Mouse (Mus musculus): ENCODE data around the gene Ctf2. TPM values are rescaled to one million over a fixed set of nuclear protein-coding genes. Genes with fewer than 3 reads are reported as not detected.

Ctf2 gene
- not detected in 2 replicates for polyA plus RNA-seq (2012; ENCODE audit: low replicate concordance)

GRCm38 (mm10) chr7:127732066-127732465, at the start of gene Ctf2:
Gene Ctf2, minus strand, starts transcription at chr7:127732166.

DNA sequence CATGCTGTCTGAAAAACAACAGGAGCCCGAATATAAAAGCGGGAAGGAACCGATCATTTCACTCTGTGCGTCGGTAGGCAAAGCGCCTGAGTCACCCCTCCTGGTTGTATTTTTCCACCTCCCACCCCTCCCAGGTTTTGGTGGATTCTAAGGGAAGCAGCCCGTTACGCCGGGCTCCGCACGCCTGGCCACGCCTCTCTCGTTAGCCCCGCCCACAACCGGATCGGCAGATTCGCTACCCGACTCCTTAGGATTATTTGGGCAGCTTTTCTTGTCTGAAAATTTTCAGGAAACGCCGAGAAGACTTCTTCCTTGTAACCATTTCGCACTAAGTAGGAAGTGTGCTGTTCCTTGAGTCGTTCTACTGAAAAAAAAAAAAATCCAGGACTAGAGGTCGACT, 44.5 kb upstream of the Ctf2 start, which contains the start of gene Setd1a:
Setd1a (plus strand) TSS at position 245 of the 400 bp plus-strand sequence.

GRCm38 (mm10) chr7:127769651-127770038, 37.7 kb upstream of the Ctf2 start, which contains the start of gene Orai3:
Gene Orai3, plus strand, starts transcription at chr7:127769815.

GRCm38 (mm10) chr7:127744366-127745045, 12.5 kb upstream of the Ctf2 start, which contains the start of gene Fbxl19:
Gene Fbxl19, plus strand, starts transcription at chr7:127744543.

DNA sequence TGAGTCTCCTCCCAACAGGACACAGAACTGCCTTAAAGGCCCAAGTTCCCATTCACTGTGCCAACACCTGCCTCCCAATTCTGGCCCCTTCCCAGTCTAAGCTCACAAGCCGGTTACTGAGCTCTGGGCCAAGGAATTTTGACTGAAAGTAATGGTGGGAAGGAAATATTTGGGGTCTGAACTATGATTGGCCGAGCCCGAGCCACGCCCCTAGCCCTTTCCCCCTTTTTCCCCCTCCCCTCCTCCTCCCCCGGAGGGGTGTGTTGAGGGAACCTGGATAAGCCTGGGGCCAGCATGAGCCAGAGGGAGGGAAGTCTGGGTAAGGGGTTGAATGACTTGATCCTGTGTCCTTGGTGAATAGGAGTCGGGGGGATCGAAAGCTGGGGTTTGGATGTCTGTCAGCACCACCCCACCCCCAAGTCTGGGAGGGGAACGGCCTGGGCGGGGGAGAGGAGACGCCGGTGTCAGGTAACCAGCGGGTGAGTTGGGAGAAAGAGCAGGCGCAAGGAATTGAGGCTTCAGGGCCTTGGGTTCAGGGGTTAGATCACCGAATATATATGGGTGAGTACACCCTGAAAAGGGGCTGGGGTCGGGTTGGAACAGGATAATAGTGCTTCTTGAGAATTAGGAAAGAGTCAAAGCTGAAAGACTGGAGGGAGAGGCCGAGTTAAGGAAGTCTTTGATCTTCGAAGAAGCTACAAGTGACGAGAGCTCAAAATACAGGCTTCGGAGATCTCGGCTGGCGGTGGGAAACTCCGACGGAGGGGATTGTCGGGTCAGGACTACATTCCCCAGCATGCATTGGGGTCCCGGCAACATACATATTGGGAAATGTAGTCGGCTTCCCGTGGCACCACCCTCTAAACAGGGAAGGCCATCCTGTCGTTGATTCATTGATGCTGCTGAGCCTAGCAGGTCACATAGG, 19.2 kb downstream of the Ctf2 start, which contains the start of gene Ctf1:
Ctf1 (plus strand) TSS at position 276 of the 925 bp plus-strand sequence.

GRCm38 (mm10) chr7:127708207-127709078, 23.5 kb downstream of the Ctf2 start, which contains the start of gene Bcl7c:
Gene Bcl7c, minus strand, starts transcription at chr7:127708933.

Other genes starting within 250 kb of the Ctf2 start
- gene Srcap, start 220.2 kb downstream of the Ctf2 start, polyA plus RNA-seq (2012; ENCODE audit: low replicate concordance), result 29.4 and 62.6 TPM in 2 replicates
- gene Gm42715, start 212.6 kb downstream of the Ctf2 start, polyA plus RNA-seq (2012; ENCODE audit: low replicate concordance), result 34.4 and 37.2 TPM in 2 replicates
- gene Tmem265, start 170.8 kb downstream of the Ctf2 start, polyA plus RNA-seq (2012; ENCODE audit: low replicate concordance), result 0.52 and 7.1 TPM in 2 replicates
- gene Phkg2, start 158.8 kb downstream of the Ctf2 start, polyA plus RNA-seq (2012; ENCODE audit: low replicate concordance), result 29.8 and 84.9 TPM in 2 replicates
- 5.4 and 6.0 TPM in 2 replicates for gene Ccdc189, start 143.6 kb downstream of the Ctf2 start, polyA plus RNA-seq (2012; ENCODE audit: low replicate concordance)
- gene Rnf40, start 143.4 kb downstream of the Ctf2 start, polyA plus RNA-seq (2012; ENCODE audit: low replicate concordance), result 43.2 and 55.3 TPM in 2 replicates
- gene Zfp629, start 116.4 kb downstream of the Ctf2 start, polyA plus RNA-seq (2012; ENCODE audit: low replicate concordance), result 13.1 and 23.2 TPM in 2 replicates
- gene Bcl7c, start 23.2 kb downstream of the Ctf2 start, polyA plus RNA-seq (2012; ENCODE audit: low replicate concordance), result 235 and 532 TPM in 2 replicates
- gene Ctf1, start 19.4 kb downstream of the Ctf2 start, polyA plus RNA-seq (2012; ENCODE audit: low replicate concordance), result 0.69 and 1.3 TPM in 2 replicates
- 47.5 and 50.3 TPM in 2 replicates for gene Fbxl19, start 12.4 kb upstream of the Ctf2 start, polyA plus RNA-seq (2012; ENCODE audit: low replicate concordance)
- gene Orai3, start 37.6 kb upstream of the Ctf2 start, polyA plus RNA-seq (2012; ENCODE audit: low replicate concordance), result 28.7 and 40.4 TPM in 2 replicates
- 110 and 121 TPM in 2 replicates for gene Setd1a, start 44.5 kb upstream of the Ctf2 start, polyA plus RNA-seq (2012; ENCODE audit: low replicate concordance)
- gene Gm49388, start 53.4 kb upstream of the Ctf2 start, polyA plus RNA-seq (2012; ENCODE audit: low replicate concordance), result 2.2 TPM in 1 of 2 replicates, not detected in the other
- gene Hsd3b7, start 68.4 kb upstream of the Ctf2 start, polyA plus RNA-seq (2012; ENCODE audit: low replicate concordance), result 0.69 and 8.5 TPM in 2 replicates
- gene Stx4a, start 92.1 kb upstream of the Ctf2 start, polyA plus RNA-seq (2012; ENCODE audit: low replicate concordance), result 24.8 and 27.0 TPM in 2 replicates
- 0.23 and 0.28 TPM in 2 replicates for gene Stx1b, start 92.4 kb upstream of the Ctf2 start, polyA plus RNA-seq (2012; ENCODE audit: low replicate concordance)
- gene Zfp646, start 144.1 kb upstream of the Ctf2 start, polyA plus RNA-seq (2012; ENCODE audit: low replicate concordance), result 13.4 and 33.6 TPM in 2 replicates
- 22.6 and 26.8 TPM in 2 replicates for gene Zfp668, start 144.7 kb upstream of the Ctf2 start, polyA plus RNA-seq (2012; ENCODE audit: low replicate concordance)
- gene Prss53, start 158.8 kb upstream of the Ctf2 start, polyA plus RNA-seq (2012; ENCODE audit: low replicate concordance), result 0.58 and 1.1 TPM in 2 replicates
- not detected in 2 replicates for gene Gm21974, start 163.3 kb upstream of the Ctf2 start, polyA plus RNA-seq (2012; ENCODE audit: low replicate concordance)
- 10.1 and 24.2 TPM in 2 replicates for gene Vkorc1, start 163.5 kb upstream of the Ctf2 start, polyA plus RNA-seq (2012; ENCODE audit: low replicate concordance)
- 79.6 and 212 TPM in 2 replicates for gene Bckdk, start 171.9 kb upstream of the Ctf2 start, polyA plus RNA-seq (2012; ENCODE audit: low replicate concordance)
- gene Kat8, start 180.3 kb upstream of the Ctf2 start, polyA plus RNA-seq (2012; ENCODE audit: low replicate concordance), result 2.0 and 6.1 TPM in 2 replicates
- not detected in 2 replicates for gene Prss8, start 197.9 kb upstream of the Ctf2 start, polyA plus RNA-seq (2012; ENCODE audit: low replicate concordance)
- gene Prss36, start 214.6 kb upstream of the Ctf2 start, polyA plus RNA-seq (2012; ENCODE audit: low replicate concordance), result 2.3 and 7.5 TPM in 2 replicates
- gene Fus, start 235.3 kb upstream of the Ctf2 start, polyA plus RNA-seq (2012; ENCODE audit: low replicate concordance), result 125 and 210 TPM in 2 replicates